Mouse (Mus musculus): Measurements from ENCODE around the gene Etfdh.

- TF ChIP-seq CTCF (IDR thresholded peaks at IDR 0.05; ENCODE audit: extremely low read depth, insufficient read depth, insufficient read length, insufficient replicate concordance) (no peak), POLR2A (IDR thresholded peaks at IDR 0.05; ENCODE audit: low read depth, low read length) (no peak)
Observed at GRCm38 (mm10) chr3:79670556-79670955, 41.3 kb upstream of the Etfdh start.

All from spleen, adult 2 months (tissue).